Mouse (Mus musculus) midbrain, embryonic 15.5 days (tissue): ENCODE measurements around the gene Zfp346. TPM values are rescaled to one million over a fixed set of nuclear protein-coding genes. Genes with fewer than 3 reads are reported as not detected.
"Not testable (repeated sequence)": the region's sequence is repeated elsewhere in the genome, so short reads cannot be mapped to it uniquely, and the experiment has no call there.

Experiments
- ATAC-seq: fragments of 200-750 bp; cut with Nextera tagmentation; replicated peaks from 2 replicates; pipeline ENCODE4 v1.8.0; 2017; ENCODE audit warnings: moderate TSS enrichment
- H3K27ac ChIP-seq: fragments of 300-500 bp; sonication (generic); 2 replicates; pipeline ENCODE4 v1.5.1; 2015; ENCODE audit warnings: mild to moderate bottlenecking, inconsistent platforms
- H3K27me3 ChIP-seq: fragments of 300-500 bp; sonication (generic); replicated peaks from 2 replicates; pipeline ENCODE4 v1.6.1; 2015; ENCODE audit warnings: inconsistent platforms
- H3K36me3 ChIP-seq: fragments of 300-500 bp; sonication (generic); replicated peaks from 2 replicates; pipeline ENCODE4 v1.6.1; 2015; ENCODE audit warnings: inconsistent platforms
- H3K4me1 ChIP-seq: fragments of 300-500 bp; sonication (generic); 2 replicates; pipeline ENCODE4 v1.6.1; 2015; ENCODE audit warnings: inconsistent platforms
- H3K4me2 ChIP-seq: fragments of 300-500 bp; sonication (generic); 2 replicates; pipeline ENCODE4 v1.6.1; 2015; ENCODE audit warnings: inconsistent platforms, mild to moderate bottlenecking, moderate library complexity
- H3K4me3 ChIP-seq: fragments of 300-500 bp; sonication (generic); 2 replicates; pipeline ENCODE4 v1.5.1; 2015; ENCODE audit warnings: mild to moderate bottlenecking, inconsistent platforms
- H3K9ac ChIP-seq: fragments of 300-500 bp; sonication (generic); 2 replicates; pipeline ENCODE4 v1.6.1; 2015; ENCODE audit warnings: mild to moderate bottlenecking, inconsistent platforms
- H3K9me3 ChIP-seq: fragments of 300-500 bp; sonication (generic); 2 replicates; pipeline ENCODE4 v1.6.1; 2016; ENCODE audit warnings: inconsistent platforms
- WGBS: fragments of 180-500 bp; shearing (Covaris S2); methylation state at CpG from one replicate; pipeline ENCODE4 v1.1.7; 2015; ENCODE audit warnings: mixed read lengths; 5-methylcytosine and 5-hydroxymethylcytosine counted together
- polyA plus RNA-seq: library from polyadenylated mRNA; unstranded; fragments of >200 nt; fragmentation: Nextera tagmentation; extraction: Ambion mirVana; gene quantifications from 2 replicates; pipeline ENCODE4 v1.2.1, GENCODE M21; 2015

Gene Zfp346
- 28.9 and 32.6 TPM in 2 replicates for polyA plus RNA-seq

DNA sequence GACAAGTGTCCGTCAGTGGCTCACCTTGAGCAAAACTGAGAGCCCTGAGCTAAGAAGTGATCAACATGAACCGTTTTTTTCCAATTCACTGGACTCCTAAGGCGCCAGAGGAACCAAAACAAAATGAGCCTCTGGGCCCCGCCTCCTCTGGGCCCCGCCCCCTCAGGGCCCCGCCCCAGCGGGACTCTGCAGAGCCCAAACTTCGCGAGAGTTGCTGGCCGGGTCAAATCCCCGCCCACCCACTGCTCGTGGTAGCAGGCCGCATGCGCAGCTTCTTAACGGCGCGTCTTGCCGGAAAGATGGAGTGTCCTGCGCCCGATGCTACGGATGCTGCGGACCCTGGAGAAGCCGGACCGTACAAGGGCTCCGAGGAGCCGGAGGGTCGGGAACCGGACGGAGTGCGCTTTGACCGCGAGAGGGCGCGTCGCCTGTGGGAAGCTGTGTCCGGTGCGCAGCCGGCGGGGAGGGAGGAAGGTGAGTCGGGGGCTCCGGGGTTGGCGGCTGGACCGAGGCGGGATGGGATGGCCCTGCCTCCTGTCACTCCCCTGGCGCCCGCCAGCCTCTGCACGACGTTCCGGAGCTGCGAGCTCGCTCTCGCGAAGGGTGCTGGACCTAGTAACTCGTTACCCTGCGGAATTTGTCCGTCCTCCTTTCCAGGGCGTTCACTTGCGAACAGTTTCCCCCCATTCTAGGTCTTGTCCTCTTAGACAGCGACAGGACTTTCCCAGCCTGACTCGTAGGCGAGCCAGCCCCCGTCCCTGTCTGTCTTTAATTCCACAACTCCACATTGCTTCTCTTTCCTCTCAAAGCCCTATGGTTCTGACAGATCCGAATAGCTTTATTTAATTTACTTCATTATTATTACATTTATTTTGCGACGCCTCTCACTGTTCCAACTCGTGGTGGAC, at the start of gene Zfp346:
Gene Zfp346, plus strand, starts transcription at position 267 of the 908 bp plus-strand sequence.
- H3K36me3 ChIP-seq, result 0 out of 2 replicates have a peak, but pooled peaks cover 3% of the 10 kb centered on the region
- peak within 1 kb of the TSS; percentile 73 for H3K4me3 ChIP-seq
- H3K9ac ChIP-seq, result peak within 1 kb of the TSS; percentile 79
- H3K27me3 ChIP-seq, result no peaks in the 10 kb centered on the region
- WGBS, result under 1% methylated on average over 65 of the region's 66 CpGs
- H3K9me3 ChIP-seq, result no peaks in the 10 kb centered on the region
- peak within 1 kb of the TSS; percentile 80 for H3K4me2 ChIP-seq
- H3K27ac ChIP-seq, result peak within 1 kb of the TSS; percentile 82
- peak; percentile 92 for ATAC-seq
- H3K4me1 ChIP-seq, result peaks cover 17% of the 10 kb centered on the region

DNA sequence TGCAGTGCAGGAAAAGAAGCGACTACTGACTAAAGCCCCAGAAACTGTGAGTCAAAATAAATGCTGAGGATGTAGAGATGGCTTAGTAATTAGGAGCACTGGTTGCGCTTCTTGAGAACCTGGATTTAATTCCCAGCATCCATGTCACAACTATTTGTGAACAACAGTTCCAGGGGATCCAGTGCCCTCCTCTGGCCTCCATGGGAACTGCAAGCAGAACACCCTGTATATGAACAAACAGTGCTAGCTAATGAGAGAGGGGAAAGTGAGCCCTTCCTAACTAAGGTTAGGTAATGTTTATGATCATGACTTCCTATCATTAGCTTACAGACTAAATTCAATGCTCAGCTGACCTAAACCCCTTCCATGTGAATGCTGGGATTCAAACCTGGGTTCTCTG, 47.1 kb upstream of the Zfp346 start:
- 93% methylated on average over 2 of the region's 2 CpGs for WGBS
- Histone ChIP-seq H3K36me3 (no peaks in the 10 kb centered on the region), H3K9me3 (no peaks in the 10 kb centered on the region), H3K27me3 (no peaks in the 10 kb centered on the region), H3K27ac (no peak overlapping the region), H3K9ac (no peak overlapping the region), H3K4me1 (no peaks in the 10 kb centered on the region), H3K4me3 (no peak overlapping the region), H3K4me2 (no peak overlapping the region)
- no peak for ATAC-seq

DNA sequence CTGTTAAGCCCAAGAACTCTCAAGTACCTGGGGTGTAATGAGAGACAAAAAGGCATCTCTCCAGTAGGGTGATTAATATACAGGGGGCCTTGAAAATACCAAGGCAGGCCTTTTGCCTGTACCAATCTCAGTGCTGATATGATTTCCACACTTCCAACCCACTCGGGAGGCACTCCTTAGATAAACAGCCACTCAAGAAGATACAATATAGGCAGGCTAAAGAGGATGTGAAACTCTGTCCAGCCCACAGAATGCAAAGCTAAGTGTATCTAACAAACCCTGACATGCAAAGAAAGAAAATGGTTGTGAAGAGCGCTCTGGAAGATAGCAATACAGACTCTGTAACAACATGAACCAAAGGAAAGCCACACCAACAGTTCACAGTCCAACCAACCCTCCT, 41.8 kb upstream of the Zfp346 start:
- ATAC-seq, result no peak
- H3K9ac ChIP-seq, result no peak overlapping the region
- H3K4me3 ChIP-seq, result no peak overlapping the region
- H3K4me2 ChIP-seq, result no peak overlapping the region
- no peak overlapping the region for H3K27ac ChIP-seq
- no peaks in the 10 kb centered on the region for H3K27me3 ChIP-seq
- no peaks in the 10 kb centered on the region for H3K4me1 ChIP-seq
- no peaks in the 10 kb centered on the region for H3K36me3 ChIP-seq
- no peaks in the 10 kb centered on the region for H3K9me3 ChIP-seq
- 80% methylated on average over 2 of the region's 2 CpGs for WGBS

DNA sequence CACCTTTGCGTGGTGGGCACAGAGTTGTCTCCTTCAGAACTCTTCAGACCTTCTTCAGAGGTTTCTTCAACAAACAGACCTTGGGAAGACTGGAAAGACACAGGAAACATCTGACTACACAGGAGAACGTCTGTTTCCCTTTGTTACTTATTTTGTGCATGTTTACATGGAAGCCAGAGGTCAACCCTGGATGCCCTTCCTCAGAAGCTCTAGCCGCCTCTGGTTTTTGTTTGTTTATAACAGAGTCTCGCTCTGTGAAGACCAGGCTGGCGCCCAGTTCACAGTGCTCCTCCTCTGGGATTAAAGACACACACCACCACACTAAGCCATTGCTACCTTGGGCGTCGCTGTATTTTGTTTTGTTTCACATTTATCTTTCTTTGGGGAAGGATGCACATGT, 35.4 kb upstream of the Zfp346 start:
- no peak for ATAC-seq
- Histone ChIP-seq H3K27me3 (no peaks in the 10 kb centered on the region), H3K4me2 (no peak overlapping the region), H3K27ac (no peak overlapping the region), H3K36me3 (no peaks in the 10 kb centered on the region), H3K9me3 (no peaks in the 10 kb centered on the region), H3K9ac (no peak overlapping the region), H3K4me3 (no peak overlapping the region), H3K4me1 (no peaks in the 10 kb centered on the region)
- 76% methylated on average over 7 of the region's 7 CpGs for WGBS

DNA sequence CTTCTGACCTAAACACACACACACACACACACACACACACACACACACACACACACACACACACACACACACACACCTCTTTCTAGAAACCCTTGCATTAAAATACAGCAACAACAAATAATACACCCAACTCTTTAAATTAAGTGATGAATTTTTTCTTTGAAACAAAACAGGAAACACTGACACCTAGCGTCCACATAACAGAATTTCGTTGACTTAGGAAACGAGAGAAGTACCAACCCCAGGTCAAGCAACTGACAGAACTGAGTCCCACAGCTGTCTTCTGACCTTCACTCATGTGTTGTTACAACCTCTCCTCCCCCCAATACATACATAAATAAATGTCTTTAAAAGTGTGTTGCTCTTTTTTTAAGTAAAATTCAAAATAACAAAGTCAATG, 33.8 kb upstream of the Zfp346 start:
- no peaks in the 10 kb centered on the region for H3K4me1 ChIP-seq

DNA sequence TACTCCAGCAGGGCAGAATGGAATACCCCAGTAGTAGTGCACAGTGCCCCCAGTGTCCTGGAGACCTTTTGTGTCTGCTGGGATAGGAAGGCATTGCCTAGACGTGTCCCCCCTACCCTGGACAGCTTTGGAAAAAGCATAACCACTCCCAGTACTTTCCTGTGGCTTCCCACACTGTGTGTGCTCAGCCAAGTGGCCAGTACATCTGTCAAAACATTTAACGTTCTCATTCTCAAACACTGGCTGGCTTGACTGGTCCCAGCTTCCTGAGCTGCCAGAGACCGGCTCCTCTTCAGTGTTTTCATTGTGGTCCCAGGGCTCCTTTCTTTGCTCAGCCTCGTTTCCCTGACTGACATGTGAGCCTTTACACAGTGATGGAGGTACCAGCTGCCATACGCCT, 29.5 kb upstream of the Zfp346 start:
- Histone ChIP-seq H3K4me3 (no peak overlapping the region), H3K27ac (no peak overlapping the region), H3K36me3 (peaks cover 6% of the 10 kb centered on the region), H3K4me1 (no peaks in the 10 kb centered on the region), H3K4me2 (no peak overlapping the region), H3K9me3 (no peaks in the 10 kb centered on the region), H3K9ac (no peak overlapping the region), H3K27me3 (no peaks in the 10 kb centered on the region)
- ATAC-seq, result no peak
- WGBS, result 46% methylated on average over 5 of the region's 5 CpGs

More for the DNA sequence above, 33.8 kb upstream of the Zfp346 start:
- Histone ChIP-seq H3K36me3 (peaks cover 6% of the 10 kb centered on the region; the same call in 1 of the 2 replicates), H3K4me2 (no peak overlapping the region), H3K4me3 (no peak overlapping the region), H3K27me3 (no peaks in the 10 kb centered on the region), H3K9me3 (no peaks in the 10 kb centered on the region), H3K27ac (no peak overlapping the region), H3K9ac (no peak overlapping the region)
- ATAC-seq, result no peak
- 1% methylated on average over 3 of the region's 3 CpGs for WGBS

DNA sequence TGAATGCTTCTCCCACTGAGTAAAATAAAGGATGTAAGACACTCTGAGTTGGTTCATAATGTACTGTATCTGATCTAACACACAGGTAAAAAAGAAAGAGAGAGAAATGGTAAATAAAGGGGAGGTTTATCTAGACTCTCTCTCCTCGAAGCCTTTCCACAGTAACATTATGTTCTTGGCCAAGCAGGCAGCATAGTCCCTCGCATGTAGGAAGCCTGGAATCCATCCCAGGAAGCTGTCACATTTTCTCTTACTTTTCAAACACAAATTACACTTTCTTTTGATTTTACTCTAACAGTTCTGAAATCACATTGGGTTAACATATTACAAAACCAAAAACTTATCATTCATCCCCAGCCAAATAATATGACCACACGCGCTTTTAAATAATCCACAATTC, 12.5 kb upstream of the Zfp346 start:
- no peak overlapping the region for H3K4me2 ChIP-seq
- H3K27ac ChIP-seq, result no peak overlapping the region
- H3K36me3 ChIP-seq, result no peaks in the 10 kb centered on the region
- H3K9me3 ChIP-seq, result no peaks in the 10 kb centered on the region
- H3K27me3 ChIP-seq, result no peaks in the 10 kb centered on the region
- H3K4me3 ChIP-seq, result no peak overlapping the region
- no peaks in the 10 kb centered on the region for H3K4me1 ChIP-seq
- no peak for ATAC-seq
- H3K9ac ChIP-seq, result no peak overlapping the region
- 88% methylated on average over 4 of the region's 4 CpGs for WGBS

DNA sequence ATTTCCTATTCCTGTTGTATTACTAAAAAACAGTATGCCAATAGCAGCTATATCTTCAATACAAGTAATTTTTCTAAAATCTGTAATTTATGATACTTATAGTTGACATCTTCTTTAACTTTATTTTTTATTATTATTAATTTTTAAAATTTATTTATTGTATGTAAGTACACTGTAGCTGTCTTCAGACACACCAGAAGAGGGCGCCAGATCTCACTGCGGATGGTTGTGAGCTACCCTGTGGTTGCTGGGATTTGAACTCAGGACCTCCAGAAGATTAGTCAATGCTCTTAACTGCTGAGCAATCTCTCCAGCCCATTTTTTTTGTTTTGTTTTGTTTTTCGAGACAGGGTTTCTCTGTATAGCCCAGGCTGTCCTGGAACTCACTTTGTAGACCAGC, 7.3 kb upstream of the Zfp346 start:
- H3K27me3 ChIP-seq, H3K4me1 ChIP-seq, H3K9me3 ChIP-seq, H3K9ac ChIP-seq, H3K4me3 ChIP-seq, H3K4me2 ChIP-seq, ATAC-seq, H3K27ac ChIP-seq, H3K36me3 ChIP-seq: not testable (repeated sequence)
- 95% methylated on average over 3 of the region's 3 CpGs for WGBS

DNA sequence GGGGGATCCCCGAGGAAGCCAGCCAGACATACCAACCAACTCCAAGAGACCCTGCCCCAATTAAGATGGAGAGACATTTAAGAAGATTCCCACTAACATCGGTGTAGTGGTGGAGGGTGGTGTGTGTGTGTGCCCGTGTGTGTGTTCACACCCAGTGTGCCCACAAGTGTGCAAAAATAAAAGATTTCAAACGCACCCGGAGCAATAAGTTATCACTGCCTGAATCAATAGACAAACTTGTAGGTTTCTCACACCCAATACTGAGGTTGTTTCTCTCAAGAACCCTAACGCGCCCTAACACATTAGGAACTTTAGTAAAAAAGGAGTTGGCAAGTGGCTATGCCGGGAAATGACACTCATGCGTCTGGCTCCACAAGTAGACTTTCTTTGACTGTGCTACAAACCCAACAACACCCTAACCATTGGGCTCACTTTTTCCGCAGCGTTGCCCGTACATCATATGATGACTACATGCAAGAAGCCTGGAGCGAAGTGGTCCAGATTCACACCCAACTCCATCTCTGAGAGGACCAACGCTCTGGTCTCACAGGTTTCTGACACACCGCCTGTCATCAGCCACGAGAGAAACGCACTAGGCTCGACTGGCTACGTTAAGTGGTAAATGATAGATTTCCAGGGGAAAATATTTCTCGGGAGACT, 5.9 kb upstream of the Zfp346 start:
- peak overlapping the region; percentile 87 for H3K4me3 ChIP-seq
- H3K27me3 ChIP-seq, result no peaks in the 10 kb centered on the region
- H3K4me2 ChIP-seq, result peak overlapping the region; percentile 54
- peak overlapping the region; percentile 87 for H3K27ac ChIP-seq
- 33% methylated on average over 20 of the region's 20 CpGs for whole genome bisulfite sequencing
- H3K9me3 ChIP-seq, result no peaks in the 10 kb centered on the region
- no peaks in the 10 kb centered on the region for H3K36me3 ChIP-seq
- peak overlapping the region; percentile 92 for H3K9ac ChIP-seq
- H3K4me1 ChIP-seq, result peaks cover 9% of the 10 kb centered on the region
- peak; percentile 17; the same call in 1 of the 2 replicates for ATAC-seq

DNA sequence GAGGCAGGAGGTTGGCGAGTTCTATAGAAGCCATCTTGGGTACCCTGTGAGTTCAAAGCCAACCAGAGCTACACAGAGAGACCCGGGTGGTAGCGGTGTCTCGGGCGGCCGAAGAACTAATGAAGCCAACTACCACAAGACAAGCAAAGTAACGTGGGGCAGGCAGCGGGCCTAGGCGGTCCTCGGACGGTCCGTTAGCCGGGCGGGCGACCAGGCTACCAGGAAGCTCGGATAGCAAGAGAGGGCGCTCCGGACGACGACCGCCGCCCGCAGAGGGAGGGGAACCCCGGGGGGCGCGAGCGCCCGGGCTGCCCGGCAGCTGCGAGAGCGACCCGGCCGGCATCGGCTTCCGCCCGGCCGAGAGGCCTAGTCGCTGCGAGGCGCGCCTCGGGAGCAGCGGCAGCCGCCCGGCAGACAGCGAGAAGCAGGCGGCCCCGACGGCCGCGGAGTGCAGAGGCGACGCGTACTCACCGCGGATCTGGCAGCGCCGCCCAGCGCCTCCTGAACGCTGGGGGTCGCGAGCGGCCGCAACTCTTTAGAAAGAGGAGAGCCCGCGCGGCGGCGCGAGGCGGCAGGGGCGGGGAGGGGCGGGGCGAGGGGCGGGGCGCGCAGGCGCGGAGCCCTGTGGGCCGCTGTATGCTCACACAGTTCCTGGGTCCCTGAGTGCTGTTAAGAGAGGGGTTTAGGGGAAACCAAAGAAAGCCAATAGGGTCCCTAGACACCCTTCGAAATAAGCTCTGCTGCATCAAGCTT, 5.2 kb upstream of the Zfp346 start, which contains the start of gene Uimc1:
Gene Uimc1, minus strand, starts transcription at position 575 of the 753 bp plus-strand sequence.
- Histone ChIP-seq H3K36me3 (no peaks in the 10 kb centered on the region), H3K9me3 (no peaks in the 10 kb centered on the region), H3K9ac (peak within 1 kb of the TSS; percentile 92), H3K4me1 (peaks cover 9% of the 10 kb centered on the region), H3K4me2 (peak within 1 kb of the TSS; percentile 54), H3K4me3 (peak within 1 kb of the TSS; percentile 87), H3K27ac (peak within 1 kb of the TSS; percentile 87), H3K27me3 (no peaks in the 10 kb centered on the region)
- under 1% methylated on average over 64 of the region's 81 CpGs for WGBS
- peak; percentile 94 for ATAC-seq

DNA sequence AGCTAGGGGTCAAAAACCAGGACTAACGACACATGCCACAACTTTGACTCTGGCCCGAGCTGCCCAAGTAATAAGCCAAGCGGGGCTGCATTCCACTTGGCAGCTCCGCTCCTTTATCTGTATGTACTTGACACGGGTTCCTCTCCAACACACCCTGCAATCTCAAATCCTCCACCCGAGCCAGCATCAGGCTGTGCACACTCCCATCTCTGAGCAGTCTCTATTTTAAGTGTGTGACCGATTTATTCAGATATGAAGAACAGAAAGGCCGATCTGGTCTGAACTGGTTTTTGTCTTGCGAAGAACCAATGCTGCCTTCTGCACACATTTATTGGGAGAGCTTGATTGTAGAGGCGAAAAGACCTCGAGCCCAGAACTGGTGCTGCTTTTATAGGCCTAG, 3.5 kb upstream of the Zfp346 start:
- Histone ChIP-seq H3K4me1 (peaks cover 18% of the 10 kb centered on the region), H3K27me3 (no peaks in the 10 kb centered on the region), H3K27ac (no peak overlapping the region), H3K4me3 (no peak overlapping the region), H3K9ac (no peak overlapping the region), H3K36me3 (no peaks in the 10 kb centered on the region), H3K4me2 (no peak overlapping the region), H3K9me3 (no peaks in the 10 kb centered on the region)
- 95% methylated on average over 11 of the region's 11 CpGs for WGBS
- ATAC-seq, result no peak

DNA sequence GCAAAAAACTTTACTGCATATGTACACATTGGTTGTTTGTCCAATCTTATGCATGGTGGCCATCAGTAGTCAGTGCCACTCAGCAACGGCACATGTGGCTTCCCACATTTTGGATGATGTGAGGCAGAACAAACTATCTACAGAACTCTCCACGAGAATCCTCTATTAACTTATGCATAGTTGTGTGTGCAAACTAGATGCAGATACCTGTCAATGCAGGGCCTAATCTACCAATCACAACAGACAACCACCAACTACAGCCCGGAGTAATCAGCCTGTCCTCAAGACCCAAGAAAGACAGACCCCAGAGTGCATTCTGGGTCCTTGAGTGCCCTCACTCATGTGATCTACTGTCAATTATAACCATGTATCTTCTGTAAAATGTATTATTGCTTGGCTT, 2.7 kb upstream of the Zfp346 start:
- Histone ChIP-seq H3K36me3 (no peaks in the 10 kb centered on the region), H3K4me2 (no peak overlapping the region), H3K4me1 (peaks cover 24% of the 10 kb centered on the region), H3K27ac (no peak overlapping the region), H3K9ac (no peak overlapping the region), H3K27me3 (no peaks in the 10 kb centered on the region), H3K4me3 (no peak overlapping the region), H3K9me3 (no peaks in the 10 kb centered on the region)
- no peak for ATAC-seq
- 93% methylated on average over 3 of the region's 3 CpGs for WGBS
